Comparison of ENCODE assay signal across 27 mouse cellular contexts in genomic region chr10:41291021-41291420, GRCm38 (mm10). TPM values are rescaled to one million over a fixed set of nuclear protein-coding genes. Genes with fewer than 3 reads are reported as not detected.
"Had no signal": no experiment of that assay in that cellular context is flagged by ENCODE, and none has a peak within 500 bp of the region (broad histone marks: within the 10 kb centered on the region; RNA-seq: fewer than 3 reads in every experiment).

No protein-coding gene starts in this region.

- H3K4me3 ChIP-seq: gastrocnemius, adult 2 months; heart, embryonic 10.5 days; heart, embryonic 12.5 days; hindbrain, embryonic 13.5 days; hindbrain, embryonic 15.5 days; kidney, embryonic 15.5 days; left cerebral cortex, adult 2 months; limb, embryonic 10.5 days; limb, embryonic 12.5 days; liver, embryonic 12.5 days had no signal

- H3K36me3 ChIP-seq: heart, embryonic 10.5 days; heart, embryonic 12.5 days; hindbrain, embryonic 13.5 days; hindbrain, embryonic 15.5 days; kidney, embryonic 15.5 days; limb, embryonic 10.5 days; limb, embryonic 12.5 days; liver, embryonic 12.5 days had no signal

- ATAC-seq: hindbrain, postnatal 0 days; intestine, embryonic 16.5 days; liver, embryonic 12.5 days had no signal

- H3K4me2 ChIP-seq: heart, embryonic 12.5 days; hindbrain, embryonic 13.5 days; hindbrain, embryonic 15.5 days; kidney, embryonic 15.5 days; limb, embryonic 12.5 days; liver, embryonic 12.5 days had no signal

- H3K9me3 ChIP-seq: heart, embryonic 10.5 days; heart, embryonic 12.5 days; hindbrain, embryonic 13.5 days; hindbrain, embryonic 15.5 days; kidney, embryonic 15.5 days; limb, embryonic 10.5 days; limb, embryonic 12.5 days; liver, embryonic 12.5 days had no signal

- DNase-seq: gastrocnemius, adult 2 months; gastrocnemius, postnatal 10 days; gastrocnemius, postnatal 25 days; heart, adult 18-20 months; heart, postnatal 10 days; kidney, adult 11 months; kidney, adult 2 months; kidney, adult 9 months; kidney, postnatal 14 days; kidney, postnatal 36 days had no signal

- H3K27me3 ChIP-seq: heart, embryonic 12.5 days; hindbrain, embryonic 13.5 days; hindbrain, embryonic 15.5 days; kidney, embryonic 15.5 days; limb, embryonic 12.5 days; liver, embryonic 12.5 days had no signal

- H3K9ac ChIP-seq: heart, embryonic 12.5 days; hindbrain, embryonic 13.5 days; hindbrain, embryonic 15.5 days; kidney, embryonic 15.5 days; limb, embryonic 12.5 days; liver, embryonic 12.5 days; liver, embryonic 14.5 days had no signal

- H3K27ac ChIP-seq: gastrocnemius, adult 2 months; heart, embryonic 10.5 days; hindbrain, embryonic 13.5 days; hindbrain, embryonic 15.5 days; hindbrain, postnatal 0 days; kidney, embryonic 15.5 days; kidney, postnatal 0 days; left cerebral cortex, adult 2 months; limb, embryonic 10.5 days; limb, embryonic 12.5 days; liver, embryonic 12.5 days; liver, embryonic 14.5 days had no signal

RNA-seq across cellular contexts. Expression of gene Ak9, which starts 12.8 kb away (rescaled TPM):
- total RNA-seq: gastrocnemius, adult 2 months; gastrocnemius, postnatal 10 days; gastrocnemius, postnatal 25 days; gastrocnemius, postnatal 4 days; heart, postnatal 10 days; heart, postnatal 25 days; hematopoietic stem cell, adult 5-6 weeks had no signal
- polyA plus RNA-seq: large intestine, adult 2 months; limb, embryonic 10.5 days; liver, embryonic 12.5 days; liver, embryonic 14.5 days had no signal
